Comparison of ENCODE assay signal across 8 mouse cellular contexts in the genomic region with DNA sequence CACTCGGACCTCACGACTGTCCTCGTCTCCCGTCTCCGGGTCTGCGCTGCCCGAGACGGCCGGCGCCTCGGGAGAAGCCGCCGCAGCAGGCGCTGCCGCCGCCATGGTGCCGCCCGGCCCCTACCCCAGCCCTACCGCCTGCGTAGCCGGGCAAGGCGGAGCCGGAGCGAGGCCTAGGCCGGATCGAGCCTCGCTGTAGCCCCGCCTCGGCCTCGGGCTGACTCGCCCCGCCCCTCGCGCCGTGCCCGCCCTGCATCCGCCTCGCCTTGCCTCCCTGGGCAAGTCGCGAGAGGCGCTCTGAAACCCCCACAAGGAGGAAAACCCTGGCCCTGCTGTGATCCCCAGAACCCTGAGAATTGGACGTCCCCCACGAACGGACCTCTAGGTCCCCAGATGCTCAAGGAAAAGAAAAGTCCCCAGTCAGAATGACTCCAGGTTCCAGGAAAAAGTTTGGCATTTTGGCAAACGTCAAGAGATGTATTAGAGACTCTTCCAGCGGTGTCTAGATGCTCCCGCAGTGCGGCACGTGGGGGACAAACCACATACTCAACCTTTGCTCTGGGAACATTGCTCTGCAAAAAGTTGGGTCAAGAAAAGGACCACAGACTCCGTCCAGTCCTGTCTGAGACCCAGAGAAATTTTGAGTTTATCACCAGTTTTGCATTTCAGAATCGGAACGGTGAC. TPM values are rescaled to one million over a fixed set of nuclear protein-coding genes. Genes with fewer than 3 reads are reported as not detected.
A peak's percentile ranks its signal among the peaks of the same experiment; 100 is the strongest.
DNase-seq lines count a peak whose midpoint lies in the region; ATAC-seq and TF ChIP-seq lines count a peak whose summit lies in the region.

A gene (minus strand): TSS at position 229 of the 684 bp plus-strand sequence.

- H3K9me3 ChIP-seq in embryonic facial prominence, embryonic 15.5 days (replicated peaks), result no peaks in the 10 kb centered on the region
- no peaks in the 10 kb centered on the region for H3K9me3 ChIP-seq in kidney, embryonic 15.5 days (replicated peaks)

- H3K36me3 ChIP-seq in embryonic facial prominence, embryonic 15.5 days, result no peaks in the 10 kb centered on the region
- H3K36me3 ChIP-seq in kidney, embryonic 15.5 days, result no peaks in the 10 kb centered on the region

- peak within 1 kb of the TSS; percentile 82 for H3K4me3 ChIP-seq in bone marrow, adult 2 months (replicated peaks; ENCODE audit: control insufficient read depth, low read depth, low read length)
- peak within 1 kb of the TSS; percentile 87 for H3K4me3 ChIP-seq in embryonic facial prominence, embryonic 15.5 days (replicated peaks)
- H3K4me3 ChIP-seq in kidney, embryonic 15.5 days (replicated peaks), result peak within 1 kb of the TSS; percentile 93

- no peaks in the 10 kb centered on the region for H3K27me3 ChIP-seq in embryonic facial prominence, embryonic 15.5 days
- 0 out of 2 replicates have a peak, but pooled peaks cover 3% of the 10 kb centered on the region for H3K27me3 ChIP-seq in kidney, embryonic 15.5 days

- H3K9ac ChIP-seq in embryonic facial prominence, embryonic 15.5 days, result peak within 1 kb of the TSS; percentile 85
- peak within 1 kb of the TSS; percentile 94 for H3K9ac ChIP-seq in kidney, embryonic 15.5 days

- ATAC-seq in embryonic facial prominence, embryonic 15.5 days (ENCODE audit: insufficient number of reproducible peaks, low FRiP score, low TSS enrichment, low read depth), result peak; percentile 98
- ATAC-seq in kidney, embryonic 15.5 days (replicated peaks; ENCODE audit: low FRiP score), result peak; percentile 98
- peak; percentile 94 for ATAC-seq in monocyte, adult 5-6 weeks (replicated peaks; ENCODE audit: insufficient number of reproducible peaks, low FRiP score, low TSS enrichment, poor library complexity, severe bottlenecking)

- DNase-seq in 416B (ENCODE audit: low read depth) (peak; percentile 83), liver (peak; percentile 91)
- DNase-seq in heart, adult 9 months (ENCODE audit: low spot score in 2 of 2), result peak; percentile 91 to 93
- DNase-seq in spleen, postnatal 4 days (ENCODE audit: low spot score in 2 of 2), result peak; percentile 90 to 95

- H3K4me2 ChIP-seq in embryonic facial prominence, embryonic 15.5 days (replicated peaks), result peak within 1 kb of the TSS; percentile 80
- peak within 1 kb of the TSS; percentile 86 for H3K4me2 ChIP-seq in kidney, embryonic 15.5 days

- peaks cover 11% of the 10 kb centered on the region for H3K4me1 ChIP-seq in bone marrow, adult 2 months (ENCODE audit: control insufficient read depth, insufficient read depth, low read length)
- peaks cover 20% of the 10 kb centered on the region for H3K4me1 ChIP-seq in embryonic facial prominence, embryonic 15.5 days
- peaks cover 40% of the 10 kb centered on the region for H3K4me1 ChIP-seq in kidney, embryonic 15.5 days

- WGBS in bone marrow, adult 2 months, result 3% methylated on average over 52 of the region's 52 CpGs
- WGBS in embryonic facial prominence, embryonic 15.5 days, result 2% methylated on average over 52 of the region's 52 CpGs
- 2% methylated on average over 51 of the region's 52 CpGs for WGBS in kidney, embryonic 15.5 days

- TF ChIP-seq CTCF in bone marrow, adult 2 months (IDR thresholded peaks at IDR 0.05; ENCODE audit: control insufficient read depth, insufficient read depth, low read length), result no peak; the same call in 1 of the 2 replicates

- peak within 1 kb of the TSS; percentile 96 for H3K27ac ChIP-seq in bone marrow, adult 2 months (ENCODE audit: control insufficient read depth, insufficient read depth, low read depth, low read length, poor library complexity)
- H3K27ac ChIP-seq in embryonic facial prominence, embryonic 15.5 days (replicated peaks), result peak within 1 kb of the TSS; percentile 96
- H3K27ac ChIP-seq in kidney, embryonic 15.5 days, result peak within 1 kb of the TSS; percentile 98

- peak; percentile 94; the same call in 1 of the 2 replicates for TF ChIP-seq POLR2A in bone marrow, adult 2 months (IDR thresholded peaks at IDR 0.05; ENCODE audit: borderline replicate concordance, control insufficient read depth, low read depth, low read length)

RNA-seq across cellular contexts. Expression of the gene that starts here (rescaled TPM):
- 5.2 and 5.6 TPM in 2 replicates for polyA plus RNA-seq in bone marrow, adult 2 months (2011; ENCODE audit: insufficient read depth, insufficient read length, low replicate concordance, missing spikeins)
- 19.8 and 20.8 TPM in 2 replicates for polyA plus RNA-seq in embryonic facial prominence, embryonic 15.5 days (2015; fragmentation: Nextera tagmentation; extraction: Ambion mirVana)
- polyA plus RNA-seq in kidney, embryonic 15.5 days (2015; fragmentation: Nextera tagmentation; extraction: Ambion mirVana), result 17.3 and 18.6 TPM in 2 replicates
- 33.0 to 39.1 TPM (median 38.8 TPM) in 3 replicates for total RNA-seq in monocyte, adult 5-6 weeks (2017)

Comparison
In these comparisons a context has a peak if more than half of its experiments do, and no peak if none do; other contexts are left out.
1. Peak in every context shown above with its lines: DNase-seq, ATAC-seq, H3K4me3 ChIP-seq and H3K27ac ChIP-seq.